Mouse (Mus musculus): ENCODE data around the gene Wdr20rt.

DNA sequence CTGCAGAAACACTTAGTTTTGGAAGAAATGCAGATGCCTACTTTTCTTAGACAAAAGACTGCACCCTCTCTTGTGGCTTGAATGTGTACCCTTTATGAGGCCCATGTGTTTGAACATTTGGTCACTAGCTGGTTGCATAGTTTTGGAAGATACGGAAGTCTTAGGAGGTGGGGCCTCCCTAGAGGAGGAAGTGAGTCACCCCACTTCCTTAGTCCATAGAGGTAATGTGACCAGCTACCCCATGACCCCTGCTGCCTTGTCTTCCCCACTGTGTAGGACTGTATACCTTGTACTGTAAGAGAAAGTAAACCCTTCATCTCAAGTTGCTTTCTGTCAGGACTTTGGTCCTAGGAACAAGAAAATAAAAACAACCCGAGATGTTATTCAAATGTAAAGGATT, 36.1 kb upstream of the Wdr20rt start:
- no peak for TF ChIP-seq ZC3H11A (IDR thresholded peaks at IDR 0.05; ENCODE audit: borderline replicate concordance, low read depth, low read length)
- no peak for TF ChIP-seq MAFK (IDR thresholded peaks at IDR 0.05; ENCODE audit: insufficient read depth, low read depth, low read length)
- no peak for TF ChIP-seq ZNF384 (IDR thresholded peaks at IDR 0.05; ENCODE audit: low read depth, low read length)
- TF ChIP-seq HCFC1 (IDR thresholded peaks at IDR 0.05; ENCODE audit: borderline replicate concordance, insufficient read depth, low read length): no peak
